Mouse (Mus musculus) urinary bladder, postnatal 10 days (tissue): ENCODE results near the gene Ipo13.

Source experiments
- DNase-seq: peaks from one replicate; pipeline ENCODE4 v3.0.0; 2022; ENCODE audit warnings: low spot score

Gene Ipo13

DNA sequence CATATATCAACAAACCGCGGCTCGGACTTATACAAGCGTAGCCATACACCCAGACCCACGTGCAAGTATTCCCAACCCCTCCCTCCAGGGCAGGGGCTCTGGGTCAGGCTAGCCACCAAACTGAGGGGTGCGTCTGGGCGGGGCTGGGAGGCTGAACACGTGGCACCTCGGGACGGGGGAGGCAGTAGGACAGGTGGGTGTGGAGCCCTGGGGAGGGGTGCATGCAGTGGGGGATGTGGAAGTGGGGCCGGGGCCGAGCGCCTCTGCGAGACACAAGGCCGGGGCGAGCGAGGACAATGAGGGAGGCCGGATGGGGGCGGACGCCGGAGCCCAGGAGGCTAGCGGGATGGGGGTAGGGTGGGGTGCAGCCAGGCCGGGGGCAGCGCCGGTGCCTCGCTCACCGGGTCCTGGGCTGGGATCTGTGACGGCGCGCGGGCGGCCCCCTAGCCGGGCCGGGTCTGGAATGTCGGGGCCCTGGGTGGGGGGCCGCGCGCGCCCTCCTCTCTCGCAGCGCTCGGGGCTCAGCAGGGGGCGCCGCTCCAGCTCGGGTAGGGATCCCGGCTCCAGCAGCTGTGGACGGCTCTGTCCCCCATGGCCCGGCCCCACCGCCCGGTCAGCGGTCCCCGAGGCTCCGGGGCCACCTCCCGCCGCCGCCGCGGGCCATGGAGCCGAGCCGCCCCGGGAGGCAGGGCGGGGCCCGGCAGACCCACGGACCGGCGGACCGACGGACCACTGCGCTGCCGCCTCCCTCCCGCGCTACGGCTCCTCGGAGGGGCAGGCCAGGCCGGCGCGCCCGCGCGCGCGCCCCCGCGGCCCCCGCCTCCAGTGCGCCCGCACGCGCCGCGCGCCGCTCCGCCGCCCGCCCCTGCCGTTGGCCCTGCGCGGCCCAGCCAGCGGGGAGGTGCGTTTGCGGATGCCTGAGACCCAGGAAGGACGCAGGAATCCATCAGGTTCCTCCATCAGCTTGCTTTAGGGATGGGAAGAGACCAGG lies 31.8 kb downstream of the Ipo13 start, which contains the start of gene B4galt2:
Gene B4galt2, minus strand, starts transcription at position 787 of the 991 bp plus-strand sequence.
- DNase-seq: no peak

DNA sequence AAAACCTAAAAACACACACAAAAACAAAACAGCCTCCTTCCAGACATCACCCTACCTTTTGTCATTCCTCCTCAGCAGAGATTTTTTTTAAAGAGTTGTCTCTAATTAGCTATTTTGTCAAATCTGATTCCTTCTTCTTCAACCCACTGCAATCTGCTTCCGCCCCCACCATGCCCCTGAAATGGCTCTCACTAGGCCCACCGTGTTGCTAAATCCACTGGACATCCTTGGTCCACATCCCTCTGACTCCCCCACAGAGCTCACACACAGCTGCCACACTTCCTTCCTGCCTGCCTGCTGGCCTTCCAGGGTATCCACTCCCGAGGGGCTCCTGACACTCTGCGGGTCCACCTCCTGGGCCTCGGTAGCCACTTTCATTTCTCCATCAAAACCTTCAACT lies 36.1 kb downstream of the Ipo13 start:
- DNase-seq: no peak

DNA sequence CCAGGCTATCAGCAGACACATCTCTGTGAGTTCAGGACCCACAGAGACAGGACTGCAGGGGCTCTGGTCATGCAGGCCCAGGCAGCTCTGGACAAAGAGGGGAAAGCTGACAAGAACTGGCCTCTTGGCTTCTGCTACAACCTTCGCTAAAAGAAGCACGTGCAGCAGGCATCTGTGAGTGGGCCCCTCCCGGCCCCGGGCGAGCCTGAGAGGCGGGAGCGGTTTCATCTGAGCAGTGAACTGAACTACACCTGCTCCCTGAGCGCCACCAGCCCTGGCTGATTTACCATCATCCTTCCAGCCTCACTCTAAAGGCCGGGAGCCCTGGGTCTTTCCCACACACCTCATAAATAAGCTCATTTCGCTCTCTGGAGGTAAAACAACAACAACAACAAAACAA lies 36.5 kb downstream of the Ipo13 start:
- DNase-seq: no peak

DNA sequence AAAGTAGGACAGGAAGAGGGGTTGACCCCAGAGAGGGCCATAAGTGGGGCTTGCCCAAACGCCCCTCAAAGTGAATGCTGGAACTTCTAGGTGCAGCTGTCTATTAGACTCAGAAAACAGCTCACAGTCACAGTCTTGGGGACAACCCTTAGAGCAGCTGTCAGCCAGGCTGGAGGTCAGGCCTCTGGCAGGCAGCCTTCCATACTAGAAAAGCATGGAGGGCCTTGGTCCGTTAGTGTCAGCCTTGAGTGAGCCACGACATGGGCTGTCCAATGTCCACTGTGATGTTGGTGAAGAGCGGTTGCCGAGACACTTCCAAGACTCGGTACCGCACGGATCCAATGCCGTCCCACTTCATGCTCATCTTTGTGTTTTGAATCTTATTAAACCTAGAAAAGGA lies 41.2 kb downstream of the Ipo13 start:
- DNase-seq: no peak

DNA sequence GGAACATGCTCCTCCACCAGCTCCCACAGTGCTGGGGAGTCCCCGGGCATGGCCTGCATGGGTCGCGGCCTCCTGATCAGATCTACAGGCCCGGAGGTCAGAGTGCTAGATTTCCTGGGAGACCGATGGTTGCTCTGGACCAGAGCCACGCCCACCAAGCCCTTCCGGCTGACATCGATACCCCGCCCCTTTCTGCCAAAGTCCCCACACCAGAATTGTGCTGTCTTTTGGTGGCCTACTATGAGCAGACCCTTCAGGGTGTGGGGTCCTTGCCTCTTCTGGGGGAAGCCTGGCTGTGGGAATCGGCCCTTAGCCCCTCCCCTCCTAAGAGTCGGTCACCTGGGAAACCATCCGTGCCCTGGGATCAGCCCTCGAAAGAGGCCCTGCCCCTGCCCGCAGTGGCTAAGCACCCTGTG lies 42.3 kb downstream of the Ipo13 start, which contains the start of gene Ccdc24:
Gene Ccdc24, minus strand, starts transcription at position 87 of the 416 bp plus-strand sequence.
- no peak for DNase-seq

DNA sequence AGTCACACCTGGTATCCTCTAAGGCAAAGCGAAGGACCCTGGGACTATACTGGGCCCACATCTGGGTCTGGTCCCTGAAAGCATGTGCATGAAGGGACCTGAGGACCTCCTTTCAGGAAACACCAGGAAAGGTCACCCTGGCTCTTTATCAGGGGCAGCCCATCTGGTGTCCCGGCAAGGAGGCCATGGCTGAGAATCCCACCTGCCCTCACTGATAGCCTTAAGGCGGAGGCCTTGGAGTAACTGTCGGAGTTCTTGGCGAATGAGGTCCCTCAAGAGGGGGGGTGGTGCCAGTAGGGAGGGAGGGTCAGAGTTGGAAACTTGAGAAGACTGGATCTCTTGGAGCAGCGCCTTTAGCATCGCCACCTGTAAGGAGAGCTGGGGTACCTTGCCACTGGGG lies 43.0 kb downstream of the Ipo13 start:
- DNase-seq: no peak

DNA sequence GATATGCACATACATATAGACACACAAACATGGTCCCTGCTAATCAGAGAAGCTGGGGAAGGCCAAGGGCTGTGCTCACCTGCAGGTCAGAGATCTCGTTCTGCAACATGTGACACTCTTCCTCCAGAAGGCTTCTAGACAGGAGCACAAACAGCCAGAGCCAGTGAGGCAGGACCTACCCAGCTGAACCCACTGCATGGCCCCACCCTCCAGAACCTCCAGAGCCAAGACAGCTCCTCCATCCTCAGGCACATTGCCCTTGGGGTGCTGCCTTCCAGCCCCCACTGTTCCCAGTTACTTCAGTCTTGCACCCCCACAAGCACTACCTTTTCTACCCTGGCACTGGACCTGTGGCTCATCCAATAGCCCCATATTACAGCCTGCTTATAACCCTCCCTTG lies 44.4 kb downstream of the Ipo13 start:
- no peak for DNase-seq

DNA sequence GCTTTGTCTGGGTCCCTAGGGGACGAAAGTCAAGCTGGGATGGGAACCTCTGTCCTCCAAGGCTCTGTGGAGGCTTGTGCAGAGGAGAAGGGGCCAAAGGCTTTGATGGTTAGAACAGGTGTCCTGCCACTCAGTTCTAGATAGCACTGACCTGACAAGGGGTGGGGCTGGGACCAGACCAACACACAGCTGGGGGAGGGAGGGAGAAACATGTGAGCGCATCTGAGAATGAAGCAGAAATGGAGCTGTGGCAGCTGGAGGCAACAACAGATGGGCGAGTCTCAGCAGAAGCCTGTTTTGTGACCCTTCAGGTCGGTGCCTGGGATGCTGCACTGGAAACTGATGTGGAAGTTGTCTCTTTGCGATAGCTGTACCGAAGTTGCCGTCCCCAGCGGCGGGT lies 45.5 kb downstream of the Ipo13 start:
- DNase-seq: no peak

DNA sequence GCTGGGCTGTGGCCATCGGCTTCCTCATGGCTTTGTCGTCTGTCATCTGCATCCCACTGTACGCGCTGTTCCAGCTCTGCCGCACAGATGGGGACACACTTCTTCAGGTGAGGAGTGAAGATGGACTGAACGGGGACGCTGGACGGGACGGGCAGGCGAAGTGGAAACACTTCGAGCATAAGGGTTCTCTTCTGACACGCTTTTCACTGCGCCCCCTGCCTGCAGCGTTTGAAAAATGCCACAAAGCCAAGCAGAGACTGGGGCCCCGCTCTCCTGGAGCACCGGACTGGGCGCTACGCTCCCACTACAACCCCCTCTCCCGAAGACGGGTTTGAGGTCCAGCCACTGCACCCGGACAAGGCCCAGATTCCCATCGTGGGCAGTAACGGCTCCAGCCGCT lies 47.0 kb downstream of the Ipo13 start:
- no peak for DNase-seq

DNA sequence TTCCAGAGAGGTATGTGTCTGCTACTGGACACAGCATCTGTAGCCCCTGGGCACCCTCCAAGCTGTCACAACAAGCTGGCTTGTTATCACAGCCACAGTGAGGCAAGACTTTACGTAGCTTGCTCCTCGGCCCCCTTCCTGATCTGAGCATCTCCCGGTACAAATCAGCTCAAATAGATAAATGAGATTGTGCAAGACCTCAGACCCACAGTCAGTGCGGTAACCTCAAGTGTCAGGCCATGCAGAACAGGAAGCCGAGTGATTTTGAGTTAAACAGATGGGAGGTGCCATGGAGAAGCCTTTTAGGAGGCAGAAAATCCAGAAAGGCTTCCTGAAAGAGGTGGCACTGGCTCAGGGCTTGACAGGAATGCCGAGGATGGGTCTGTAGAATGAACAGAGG lies 47.8 kb downstream of the Ipo13 start:
- no peak for DNase-seq

DNA sequence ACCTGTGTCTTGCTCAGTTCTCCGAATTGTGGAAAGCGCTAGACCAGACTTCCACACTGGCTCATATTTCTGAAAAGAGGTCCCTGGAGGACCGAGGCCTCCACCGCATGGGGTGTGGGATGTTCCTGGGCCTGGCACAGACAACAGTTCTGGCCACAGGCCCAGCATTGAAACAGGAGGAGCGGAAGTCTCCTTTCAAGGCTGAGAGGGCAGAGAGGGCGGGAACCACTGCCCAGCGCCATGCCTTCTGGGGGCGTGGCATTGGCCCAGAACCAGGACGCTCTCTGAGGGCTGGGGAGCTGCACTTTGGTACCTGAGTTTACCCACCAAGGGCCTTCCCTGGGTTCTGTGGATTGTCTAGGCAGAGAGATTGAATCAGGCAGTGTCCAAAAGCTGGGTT lies 48.7 kb downstream of the Ipo13 start:
- DNase-seq: peak; percentile 40

DNA sequence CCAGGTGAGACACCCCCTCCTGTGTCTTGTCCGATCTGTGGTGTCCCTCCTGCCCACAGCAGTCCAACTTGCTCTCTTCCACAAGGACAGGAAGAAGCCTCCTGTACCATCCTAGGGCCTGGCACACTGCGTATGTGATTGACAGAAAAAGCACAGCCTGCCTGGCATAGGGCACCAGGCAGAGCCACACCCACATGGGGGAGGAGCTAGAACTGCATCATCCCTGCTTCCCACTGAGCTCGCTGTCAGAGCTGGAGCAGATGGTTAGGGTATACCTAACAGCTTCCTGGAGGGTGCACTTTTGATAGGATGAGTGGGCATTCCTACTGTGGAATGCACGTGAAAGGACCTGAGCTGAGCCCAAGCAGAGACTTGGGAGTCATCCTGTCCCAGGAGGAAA lies 52.0 kb downstream of the Ipo13 start:
- DNase-seq: no peak

DNA sequence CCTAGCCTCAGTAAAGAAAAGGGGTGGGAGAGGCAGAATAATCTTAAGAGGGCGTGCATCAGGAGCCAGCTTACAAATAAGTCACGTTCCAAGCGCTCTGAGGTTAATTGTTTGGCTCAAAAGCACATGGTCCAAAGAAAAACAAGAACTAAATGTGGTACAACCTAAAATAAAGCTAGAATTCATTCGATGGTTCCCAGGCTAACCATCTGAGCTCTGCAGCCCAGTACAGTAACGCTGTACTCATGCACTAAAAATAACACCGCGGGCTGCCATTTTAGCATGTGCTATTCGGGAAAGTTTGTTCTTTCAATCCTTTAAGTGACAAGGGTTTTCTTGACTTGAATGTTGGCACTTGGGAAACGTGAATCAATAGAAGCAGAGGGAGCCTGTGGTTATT lies 54.2 kb downstream of the Ipo13 start:
- no peak for DNase-seq

DNA sequence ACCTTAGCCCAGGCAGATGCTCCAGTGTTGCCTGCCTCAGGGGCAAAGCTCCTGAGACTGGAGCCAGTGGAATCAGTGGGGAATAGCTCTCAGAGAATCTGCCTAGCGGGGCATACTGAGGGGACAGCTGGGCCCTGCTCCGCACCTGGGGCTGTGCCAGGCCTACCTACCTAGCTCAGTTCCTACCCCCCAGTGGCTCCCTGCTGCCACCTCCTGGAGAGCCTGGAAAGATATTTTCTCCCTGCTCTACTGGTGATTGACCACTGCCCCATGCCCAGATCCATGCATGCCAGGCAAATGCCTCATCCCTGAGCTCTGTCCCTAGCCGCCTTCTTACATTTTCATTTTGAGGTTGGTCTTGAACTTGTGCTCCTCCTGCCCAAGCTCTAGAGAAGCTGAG lies 56.0 kb downstream of the Ipo13 start:
- no peak for DNase-seq

DNA sequence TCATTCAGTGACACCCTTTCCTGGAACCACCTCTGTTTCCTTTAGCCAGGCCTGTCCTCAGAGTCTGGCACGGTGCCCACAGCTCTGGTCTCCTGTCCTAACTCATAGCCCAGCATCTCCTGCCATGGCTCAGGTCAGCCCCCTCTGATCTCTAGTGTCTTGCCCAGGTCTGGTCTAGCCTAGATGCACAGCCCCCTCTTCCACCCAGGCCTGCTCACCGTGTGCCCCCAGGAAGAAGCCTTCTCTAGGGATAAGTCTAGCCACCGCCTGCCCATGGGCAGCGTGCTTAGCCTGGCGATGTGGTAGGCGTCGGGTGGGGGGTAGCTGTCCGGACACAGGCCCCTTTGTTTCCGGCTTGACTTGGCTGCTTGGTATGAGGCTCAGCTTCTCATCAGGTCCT lies 59.7 kb downstream of the Ipo13 start:
- no peak for DNase-seq

DNA sequence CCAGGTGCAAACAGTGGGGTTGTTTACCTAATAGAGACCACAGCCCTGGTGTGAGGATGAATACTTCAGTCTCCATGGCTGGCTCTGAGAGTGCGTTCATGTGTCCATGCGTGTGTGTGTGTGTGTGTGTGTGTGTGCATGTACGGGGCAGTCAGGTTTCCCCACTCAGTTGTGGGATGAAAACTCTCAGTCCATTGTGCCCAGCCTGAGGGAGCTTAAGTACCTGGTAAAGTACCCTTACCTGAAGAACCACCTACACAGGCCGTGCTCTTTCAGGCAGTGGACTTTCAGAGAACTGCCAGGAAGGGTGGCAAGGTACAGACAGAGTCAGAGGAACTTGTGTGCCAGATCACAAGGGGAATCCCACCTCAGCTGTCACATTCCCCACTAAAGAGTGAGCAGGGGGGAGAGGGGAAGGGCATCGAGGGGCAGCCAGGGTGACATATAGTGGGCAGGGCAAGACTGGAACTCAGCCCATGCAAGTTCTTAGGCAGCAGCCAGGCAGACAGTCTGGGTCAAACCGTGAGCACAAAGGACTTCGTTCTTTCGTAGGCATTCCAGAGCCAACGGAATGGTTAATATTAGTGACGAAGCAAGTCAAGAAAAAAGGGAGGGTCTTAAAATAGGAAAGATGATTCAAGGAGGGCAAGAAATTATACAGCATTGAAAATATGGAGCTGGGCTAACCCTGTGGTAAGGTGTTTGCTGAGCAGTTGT lies 62.5 kb downstream of the Ipo13 start:
- no peak for DNase-seq

DNA sequence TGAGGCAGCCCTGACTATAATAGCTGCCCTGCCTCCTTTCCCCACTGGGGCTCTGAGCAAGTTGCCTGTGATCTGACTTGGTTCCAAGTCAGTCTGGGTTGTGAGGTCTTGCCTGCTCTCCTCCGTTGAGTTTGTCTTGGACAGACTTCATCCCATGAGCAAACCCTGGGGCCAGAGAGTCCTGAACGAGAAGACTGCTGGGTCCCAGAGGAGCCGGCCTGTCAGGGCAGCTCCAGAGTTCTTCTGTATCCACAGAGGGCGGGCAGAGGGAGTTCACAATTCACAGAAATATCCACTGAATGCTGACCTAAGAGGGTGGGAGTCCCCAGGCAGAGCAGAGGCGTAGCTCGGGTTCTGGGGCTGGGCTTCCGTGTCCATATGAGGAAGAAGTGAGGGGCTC lies 63.9 kb downstream of the Ipo13 start:
- DNase-seq: no peak

DNA sequence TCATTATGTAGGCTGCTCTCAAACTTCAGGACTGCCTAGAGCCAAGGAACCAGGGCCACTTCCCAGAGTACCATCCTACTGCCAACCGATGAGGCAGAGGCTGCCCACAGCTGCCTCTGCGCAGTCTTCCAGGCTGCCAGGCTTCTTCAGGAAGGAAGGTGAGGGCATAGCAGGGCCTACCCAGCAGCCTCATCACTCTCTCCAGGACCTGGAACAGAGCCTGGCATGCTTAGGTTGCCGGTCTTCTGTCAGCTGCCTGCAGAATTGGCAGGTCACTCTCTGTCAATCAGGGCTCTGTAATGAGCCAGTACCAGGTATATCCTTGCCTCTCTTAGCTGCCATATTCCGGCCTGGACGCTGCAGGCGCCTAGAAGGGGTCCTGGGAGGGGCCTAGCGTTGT lies 64.6 kb downstream of the Ipo13 start:
- no peak for DNase-seq

DNA sequence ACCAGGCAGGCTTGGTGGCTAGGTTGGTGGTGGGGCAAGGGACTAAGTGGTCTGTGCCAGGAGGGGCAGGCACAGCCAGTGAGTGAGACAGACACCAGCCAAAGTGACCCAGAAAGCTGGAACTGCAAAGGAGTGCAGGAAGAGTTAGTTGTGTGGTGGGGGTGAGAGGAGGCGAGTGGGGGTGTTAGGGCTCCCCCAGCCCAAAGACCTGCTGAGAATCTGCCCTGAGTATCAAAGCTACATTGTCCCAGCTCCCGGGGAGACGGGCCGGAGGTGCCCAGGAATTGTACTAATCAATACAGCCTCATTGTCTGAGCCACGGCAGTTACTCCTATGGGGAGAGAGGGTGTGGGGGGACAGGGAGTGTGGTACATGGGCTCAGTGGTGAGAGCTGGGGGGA lies 65.3 kb downstream of the Ipo13 start:
- no peak for DNase-seq

DNA sequence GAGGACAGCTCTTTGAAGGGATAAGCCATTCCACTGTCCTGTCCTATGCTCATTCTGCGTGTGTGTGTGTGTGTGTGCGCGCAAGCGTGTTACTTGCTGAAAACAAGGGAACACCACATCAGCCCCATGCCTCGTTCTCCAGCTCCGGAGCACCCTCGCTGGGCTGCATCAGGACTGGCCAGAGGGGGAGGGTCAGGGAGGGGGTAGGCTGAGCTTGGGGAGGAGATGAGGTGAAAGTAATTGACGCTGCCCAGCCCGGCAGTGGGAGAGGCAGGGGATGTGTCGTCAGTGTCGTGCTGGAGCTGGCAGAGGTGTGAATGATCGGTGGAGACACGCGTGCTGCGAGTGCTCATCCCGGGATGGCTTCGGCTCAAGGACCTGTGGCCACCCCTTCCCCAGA lies 65.7 kb downstream of the Ipo13 start:
- DNase-seq: no peak

DNA sequence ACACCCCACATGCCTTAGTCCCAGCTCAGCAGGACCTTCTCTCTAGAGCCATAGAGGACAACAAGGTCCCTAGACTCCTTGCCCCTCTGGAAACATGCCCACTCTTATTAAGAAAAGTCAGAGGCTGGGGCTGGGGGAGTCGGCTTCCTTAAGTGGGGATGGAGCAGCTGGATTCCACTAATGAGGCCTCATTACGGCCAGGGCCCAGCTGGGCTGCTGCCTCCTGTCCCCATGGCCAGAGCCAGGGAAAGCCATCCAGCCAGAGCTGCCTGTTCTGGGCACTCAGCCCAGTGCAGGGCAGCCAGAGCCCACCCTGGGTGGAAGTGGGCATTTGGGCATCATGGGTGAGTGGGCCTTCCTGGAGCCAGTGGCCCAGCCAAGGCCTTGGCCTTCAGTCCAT lies 67.8 kb downstream of the Ipo13 start:
- DNase-seq: no peak

DNA sequence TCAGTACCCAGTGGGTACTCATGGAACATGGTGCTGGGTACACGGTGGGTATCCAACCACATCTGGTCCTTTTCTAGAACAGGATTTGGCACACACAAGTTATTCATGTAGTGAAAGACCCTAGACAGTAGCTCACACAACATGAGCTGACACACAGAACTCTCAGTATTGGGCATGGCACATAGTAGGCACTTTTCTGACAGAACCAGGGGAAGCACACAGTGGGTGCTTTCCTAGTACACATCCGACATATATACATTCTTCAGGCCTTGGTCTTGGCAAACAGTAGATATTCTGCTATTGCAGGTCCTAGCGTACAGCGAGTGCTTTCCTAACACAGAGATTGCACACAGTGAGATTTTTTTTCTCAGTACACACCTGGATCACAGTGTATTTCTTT lies 68.5 kb downstream of the Ipo13 start:
- no peak for DNase-seq

DNA sequence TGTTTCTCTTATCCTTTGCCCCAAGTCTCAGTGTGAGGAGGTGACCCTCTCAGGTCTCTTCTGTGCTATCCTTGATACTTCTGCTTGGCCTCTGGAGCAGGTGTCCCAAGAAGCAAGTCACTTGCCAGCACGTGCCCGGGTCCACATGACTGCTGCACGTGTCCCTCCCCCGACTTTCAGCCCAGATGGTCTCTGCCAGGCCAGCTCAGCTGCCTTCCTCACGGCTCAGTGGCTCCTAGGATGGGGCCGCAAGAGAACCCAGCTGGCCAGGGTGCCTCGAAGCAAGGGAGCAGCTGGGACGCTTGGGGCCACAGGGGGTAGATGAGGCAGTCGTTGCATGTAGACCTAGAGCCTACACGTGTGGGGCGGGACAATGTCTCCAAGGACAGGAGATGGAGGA lies 69.5 kb downstream of the Ipo13 start:
- DNase-seq: no peak
